Mouse (Mus musculus) right cerebral cortex, postnatal 14 days (tissue): ENCODE data around the gene Nedd9.
A peak's percentile ranks its signal among the peaks of the same experiment; 100 is the strongest.

Source experiments
- DNase-seq: peaks from one replicate; pipeline ENCODE4 v3.0.0; 2022

Gene Nedd9

DNA sequence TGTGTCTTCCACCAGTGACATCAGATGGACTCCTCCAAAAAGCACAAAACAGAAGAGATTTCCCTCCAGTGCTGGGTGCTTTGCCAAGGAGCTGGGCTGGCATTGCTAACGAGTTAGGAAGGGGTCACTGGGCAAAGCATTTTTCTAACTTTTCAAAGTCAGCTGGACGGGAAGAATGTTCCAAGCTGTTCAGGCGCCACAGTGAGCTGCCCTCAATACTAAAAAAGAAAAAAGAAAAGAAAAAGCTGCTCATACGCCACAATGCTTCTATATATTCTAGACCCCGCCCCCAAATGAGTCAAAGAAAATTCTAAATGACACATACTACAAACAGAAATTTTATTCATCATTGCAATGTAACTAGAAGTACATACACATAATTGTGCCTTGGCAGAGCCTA, 148.0 kb downstream of the Nedd9 start:
- DNase-seq: no peak

DNA sequence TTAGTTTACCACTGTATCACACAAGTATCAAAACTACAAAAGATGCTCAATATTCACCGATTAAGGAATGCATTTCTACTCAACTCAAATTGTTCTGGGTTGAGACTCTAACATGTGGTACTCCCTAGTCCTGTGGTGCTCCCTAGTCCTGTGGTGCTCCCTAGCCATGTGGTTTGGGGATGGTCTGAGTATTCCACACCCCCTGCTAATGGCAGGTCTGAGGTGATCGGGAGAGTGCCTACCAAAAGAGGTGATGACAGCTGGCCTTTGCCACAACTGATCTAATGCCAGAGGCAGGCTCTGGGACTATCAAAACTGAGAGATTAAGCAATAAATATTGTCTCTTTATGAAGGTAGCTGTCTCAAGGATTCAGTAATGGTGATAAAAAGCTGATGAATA, 149.8 kb downstream of the Nedd9 start:
- no peak for DNase-seq

DNA sequence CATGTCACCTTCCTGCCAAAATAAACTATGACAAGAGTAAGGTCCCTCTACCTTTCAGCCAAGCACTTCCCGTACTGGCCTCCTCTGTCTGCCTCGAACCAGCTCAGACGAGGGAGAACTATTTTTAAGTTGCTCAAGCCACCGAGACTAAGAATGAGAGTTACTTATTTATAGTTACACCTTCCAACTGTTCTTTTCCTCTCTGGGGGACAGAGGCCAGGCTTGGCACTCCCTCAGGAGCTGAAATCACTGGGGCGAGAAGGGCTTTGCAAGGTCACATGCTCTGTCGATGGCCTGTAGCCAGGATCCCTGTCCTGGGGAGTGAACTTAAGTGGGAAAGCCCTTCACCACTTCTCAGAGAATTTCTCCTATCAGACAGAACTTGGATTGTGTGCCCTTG, 150.9 kb downstream of the Nedd9 start:
- no peak for DNase-seq

DNA sequence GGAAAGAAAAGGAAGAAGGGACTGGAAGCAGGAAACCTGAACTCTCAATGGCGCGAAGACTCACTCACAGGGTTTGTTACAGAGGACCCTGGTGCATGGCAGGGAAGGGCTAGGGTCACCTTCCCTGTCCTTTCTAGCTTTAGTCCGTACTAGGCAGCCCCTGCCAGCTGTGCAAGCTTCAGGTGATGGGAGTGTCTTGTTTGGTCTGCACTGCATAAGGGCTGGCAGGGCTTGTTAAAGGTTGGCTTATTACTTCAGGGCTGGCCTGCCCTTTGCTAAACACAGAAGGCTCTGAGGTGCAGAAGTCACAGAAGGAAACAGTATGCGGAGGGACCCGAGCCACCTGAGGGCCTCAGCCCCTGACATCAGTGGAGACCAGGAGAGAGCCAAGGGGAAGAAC, 151.4 kb downstream of the Nedd9 start:
- no peak for DNase-seq

DNA sequence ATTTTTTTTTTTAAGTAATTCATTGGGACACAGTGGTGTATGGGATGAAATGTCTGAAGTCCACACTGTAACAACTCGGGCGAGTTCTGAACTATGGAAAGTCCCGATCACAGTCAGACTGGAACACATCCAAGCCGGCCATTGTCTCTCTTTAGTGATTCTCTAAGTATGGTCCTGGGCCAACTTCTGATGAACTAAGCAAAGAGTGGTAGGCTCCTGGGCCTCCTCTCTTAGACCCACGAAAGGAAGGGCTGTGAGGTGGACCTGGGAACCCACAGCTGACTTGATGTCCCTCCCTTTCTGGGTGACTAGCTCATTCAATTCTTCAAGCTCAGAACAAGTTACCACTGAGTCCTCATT, 152.5 kb downstream of the Nedd9 start:
- DNase-seq: no peak

DNA sequence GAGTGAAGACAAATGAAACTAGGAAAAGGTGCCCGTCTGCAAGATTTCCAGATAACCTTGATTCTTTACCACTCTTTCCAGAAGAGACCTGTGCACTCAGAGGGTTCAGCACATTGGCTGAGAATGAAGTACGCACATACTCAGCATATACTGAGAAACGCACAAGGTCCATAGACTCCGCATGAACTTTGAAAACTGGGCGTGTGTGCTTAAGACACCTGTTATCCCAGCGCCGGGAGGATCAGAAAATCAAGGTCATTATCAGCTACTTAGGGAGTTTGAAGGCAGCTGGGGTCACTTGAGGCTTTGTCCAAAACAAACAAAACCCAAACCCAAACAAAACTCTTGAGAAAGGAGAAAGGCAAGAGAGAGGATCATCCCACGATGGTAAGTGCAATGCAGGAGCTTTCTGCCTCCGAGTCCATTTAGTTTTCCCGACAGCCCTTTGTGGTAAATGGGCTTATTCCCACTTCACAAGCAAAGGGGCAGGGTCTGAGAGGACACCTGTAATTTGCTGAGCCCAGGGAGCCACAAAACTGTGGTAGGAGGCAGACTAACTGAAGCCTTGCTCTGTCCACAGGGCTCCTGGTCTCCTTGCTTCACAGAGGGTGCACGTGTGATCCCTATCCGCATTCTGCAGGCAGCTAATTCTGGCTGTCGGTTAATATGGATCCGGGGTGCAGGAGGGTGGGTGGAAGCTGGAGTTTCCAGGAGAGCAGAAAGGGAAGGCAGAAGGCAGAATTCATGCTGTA, 153.1 kb downstream of the Nedd9 start:
- DNase-seq: no peak

DNA sequence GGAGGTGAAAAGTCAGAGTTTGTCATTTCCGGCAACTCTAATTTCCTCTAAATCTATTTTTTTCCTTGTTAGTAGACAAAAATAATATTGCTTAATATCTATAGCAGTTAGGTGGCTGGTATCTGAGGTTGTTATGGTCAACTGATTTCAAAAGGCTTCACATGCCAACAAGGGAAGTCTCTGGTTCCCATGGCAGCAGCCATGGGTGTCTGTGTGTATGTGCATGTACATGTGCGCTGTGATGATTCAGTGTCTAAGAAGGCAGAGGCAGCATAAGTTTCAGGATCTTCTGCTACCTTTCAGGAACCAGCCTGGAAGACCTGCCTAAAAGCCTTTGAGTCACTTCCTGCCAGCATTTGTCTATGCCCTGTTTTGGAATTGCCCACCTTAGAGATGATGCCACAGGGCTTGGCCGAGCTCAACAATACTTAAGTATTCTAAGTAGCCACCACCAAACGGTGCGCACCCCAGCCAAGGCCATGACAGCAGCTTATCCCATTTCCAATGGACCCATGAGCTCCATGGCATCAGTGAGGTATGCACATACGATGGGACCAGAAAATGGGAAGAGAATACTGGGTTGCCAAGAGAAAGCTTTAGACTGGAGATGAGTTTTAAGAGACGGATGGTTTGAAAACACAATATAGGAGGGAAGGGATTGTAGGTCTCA, 155.4 kb downstream of the Nedd9 start:
- no peak for DNase-seq

DNA sequence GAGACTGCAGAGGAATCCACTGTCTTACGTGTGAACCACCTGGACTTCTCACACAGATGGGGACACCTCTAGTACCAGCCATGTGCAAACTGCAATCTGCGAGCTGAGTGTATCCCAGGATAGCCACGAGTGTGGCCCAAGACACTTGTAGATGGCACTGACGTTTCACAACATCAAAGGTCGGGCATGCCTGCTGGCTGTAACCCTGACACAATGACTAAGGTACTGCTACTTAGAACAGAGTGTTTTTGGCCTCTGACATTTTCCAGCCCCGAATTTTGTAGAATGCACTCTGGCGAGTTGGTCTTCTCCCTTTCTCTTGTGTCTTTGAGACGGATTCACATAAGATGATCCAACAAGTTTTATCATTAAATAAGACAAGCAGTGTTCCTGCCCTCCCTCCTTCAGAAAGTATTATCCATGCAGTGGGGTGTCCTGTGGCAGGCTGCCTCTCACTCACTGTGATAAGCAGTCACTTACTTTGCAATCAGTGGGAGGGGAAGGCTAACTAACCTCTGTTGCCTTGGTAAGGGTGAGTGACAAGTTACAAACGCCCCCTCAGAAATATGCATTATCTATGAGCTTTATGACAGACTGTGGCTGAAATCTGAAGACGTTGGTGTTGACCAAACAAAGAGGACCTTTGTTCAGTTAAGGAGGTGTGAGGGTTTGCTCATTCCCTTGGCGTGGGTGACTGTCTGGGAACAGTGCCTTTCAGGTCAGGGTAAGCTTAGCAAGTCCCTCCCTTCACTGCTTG, 156.4 kb downstream of the Nedd9 start:
- no peak for DNase-seq

DNA sequence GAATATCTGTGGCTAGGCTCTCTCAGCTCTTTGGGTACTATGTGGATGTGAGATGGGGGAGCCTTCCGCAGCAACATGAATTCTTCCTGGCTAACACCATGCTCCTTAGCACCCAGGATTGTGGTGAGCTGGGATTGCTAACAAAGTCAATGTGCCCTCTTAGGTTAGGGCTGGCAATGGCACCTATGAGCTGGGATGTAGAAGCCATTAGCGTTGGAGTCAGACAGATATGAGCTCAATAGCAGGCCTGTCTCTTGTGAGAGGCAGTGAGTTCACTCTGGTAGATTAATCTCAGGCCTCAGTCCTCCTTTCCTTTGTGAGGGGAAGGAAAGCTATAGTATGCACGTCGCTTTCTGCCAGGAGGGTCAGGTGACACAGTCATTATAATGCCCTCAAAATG, 157.1 kb downstream of the Nedd9 start:
- no peak for DNase-seq

DNA sequence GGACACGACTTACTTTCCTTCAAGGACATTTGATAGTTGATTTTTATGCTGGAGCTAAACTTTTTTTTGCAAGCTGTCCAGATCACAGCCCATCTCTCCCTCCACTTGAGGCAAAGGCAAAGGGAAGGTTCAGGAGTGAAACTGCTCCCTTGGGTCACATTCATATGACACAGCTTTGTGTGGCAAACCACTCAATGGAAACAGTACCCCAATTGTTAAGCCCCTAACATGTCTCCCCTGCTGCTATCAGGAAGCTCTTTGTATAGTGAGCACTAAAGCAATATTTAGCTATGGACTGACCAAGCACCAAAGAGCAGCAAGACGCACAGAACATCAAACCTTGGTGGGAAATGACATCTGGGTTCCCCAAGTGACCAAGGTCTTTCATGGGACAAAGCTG, 158.7 kb downstream of the Nedd9 start:
- no peak for DNase-seq

DNA sequence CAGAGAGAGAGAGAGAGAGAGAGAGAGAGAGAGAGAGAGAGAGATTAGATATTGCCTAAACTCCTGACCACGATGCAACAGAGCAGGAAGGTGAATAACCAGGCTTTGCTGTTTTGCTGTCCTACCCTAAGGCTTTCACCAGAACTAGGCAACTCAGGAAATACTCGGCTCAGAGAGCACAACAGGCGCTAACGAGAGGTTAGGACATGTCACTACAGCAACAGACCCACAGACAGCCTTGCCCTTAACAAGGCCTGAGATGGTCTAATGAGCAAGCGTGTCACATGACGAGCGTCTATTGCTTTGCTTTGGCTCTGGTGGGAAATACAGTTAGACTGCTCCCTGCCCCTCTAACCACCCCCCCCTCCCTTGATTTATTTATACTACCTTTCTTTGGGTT, 159.6 kb downstream of the Nedd9 start:
- no peak for DNase-seq

DNA sequence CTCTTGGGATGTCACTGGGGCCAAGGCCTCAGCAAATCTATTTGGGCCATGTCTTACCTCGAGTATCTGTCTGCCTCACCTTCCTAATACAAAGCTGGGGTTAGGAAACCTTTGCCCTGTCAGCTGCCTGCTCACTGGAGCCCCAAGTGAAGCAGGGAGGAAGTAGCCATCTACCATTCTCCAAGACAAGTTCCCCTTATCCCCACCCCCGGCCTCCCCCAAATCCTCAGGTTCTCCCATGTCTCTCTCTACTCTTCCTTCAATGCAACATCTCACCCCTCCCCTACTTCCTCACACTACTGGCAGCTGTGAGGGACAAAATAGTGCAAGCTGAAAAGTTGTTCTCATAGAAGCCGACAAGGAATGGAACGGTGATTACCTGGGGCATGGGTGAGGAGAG, 161.0 kb downstream of the Nedd9 start:
- no peak for DNase-seq

DNA sequence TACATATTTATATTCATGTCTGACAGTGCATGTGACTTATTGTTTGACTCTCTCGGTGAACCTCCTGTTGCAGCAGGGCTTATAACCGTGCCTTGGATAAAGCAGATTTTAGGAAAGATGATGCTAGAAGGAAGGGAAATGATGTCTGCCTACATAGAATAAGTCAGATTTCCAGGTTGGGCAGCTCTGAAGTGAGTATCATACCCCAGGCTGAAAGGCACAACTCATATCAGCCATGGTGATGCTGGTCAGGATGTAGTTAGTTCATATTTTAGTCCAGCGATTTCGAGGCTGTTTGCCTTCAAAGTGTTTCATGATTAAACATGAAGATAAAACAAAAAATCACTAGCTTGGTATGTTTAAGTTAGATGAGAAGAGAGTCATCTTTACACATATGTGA, 161.8 kb downstream of the Nedd9 start:
- DNase-seq: no peak

DNA sequence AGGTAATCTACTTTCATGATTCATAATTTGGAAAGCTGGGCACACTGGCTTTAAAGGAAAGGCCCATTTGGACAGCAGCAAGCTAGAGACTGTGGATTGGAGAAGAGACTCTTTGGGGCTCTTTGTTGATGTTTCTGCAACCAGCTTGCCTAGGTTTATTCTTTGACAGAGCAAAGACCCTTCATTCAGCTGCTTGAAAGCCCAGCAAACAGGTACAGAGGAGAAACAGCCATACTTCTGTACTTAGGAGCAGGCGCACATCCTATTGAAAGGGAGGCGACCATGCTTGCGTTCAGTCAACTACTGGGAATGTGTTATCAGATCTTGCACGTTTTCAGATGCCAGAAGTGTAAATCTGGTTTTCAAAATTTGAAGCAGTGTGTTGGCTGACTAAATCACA, 162.5 kb downstream of the Nedd9 start:
- DNase-seq: no peak

DNA sequence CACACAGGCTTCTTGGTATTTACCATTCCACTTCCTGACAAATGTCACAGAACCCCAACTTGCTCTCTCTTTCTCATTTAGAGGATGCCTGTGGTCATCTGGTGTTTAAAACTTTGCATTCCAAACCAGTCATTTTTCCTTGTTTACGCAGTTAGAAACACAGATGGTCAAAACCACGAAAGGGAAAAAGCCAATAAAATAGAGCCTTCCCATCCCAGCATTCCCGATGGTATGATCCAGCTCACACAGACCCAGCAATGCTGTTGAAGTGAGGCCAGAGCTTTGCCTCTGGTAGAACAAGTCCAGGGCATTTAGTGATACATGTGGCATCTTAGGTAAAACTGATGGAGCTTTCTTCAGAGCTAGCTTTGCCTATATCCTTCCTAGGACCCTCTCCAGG, 165.7 kb downstream of the Nedd9 start:
- DNase-seq: no peak

DNA sequence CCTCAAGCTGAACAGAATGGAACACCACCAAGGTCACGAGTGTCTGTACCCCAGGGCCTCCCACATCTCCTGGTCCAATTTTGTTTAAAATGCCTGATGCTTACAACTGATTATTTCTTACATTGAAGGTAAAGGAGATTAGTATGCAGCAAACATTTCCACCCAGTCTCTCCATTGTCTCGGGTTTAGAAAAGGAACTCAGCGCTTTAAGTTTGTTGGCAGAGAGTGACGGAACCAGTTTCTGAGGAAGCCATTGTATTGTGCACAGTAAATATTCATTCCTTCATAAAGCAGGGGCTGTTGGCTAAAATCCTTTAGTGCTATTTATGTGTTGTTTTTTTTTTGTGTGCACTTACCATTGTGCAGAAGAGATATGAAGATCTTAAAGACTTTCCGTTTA, 166.4 kb downstream of the Nedd9 start:
- DNase-seq: no peak

DNA sequence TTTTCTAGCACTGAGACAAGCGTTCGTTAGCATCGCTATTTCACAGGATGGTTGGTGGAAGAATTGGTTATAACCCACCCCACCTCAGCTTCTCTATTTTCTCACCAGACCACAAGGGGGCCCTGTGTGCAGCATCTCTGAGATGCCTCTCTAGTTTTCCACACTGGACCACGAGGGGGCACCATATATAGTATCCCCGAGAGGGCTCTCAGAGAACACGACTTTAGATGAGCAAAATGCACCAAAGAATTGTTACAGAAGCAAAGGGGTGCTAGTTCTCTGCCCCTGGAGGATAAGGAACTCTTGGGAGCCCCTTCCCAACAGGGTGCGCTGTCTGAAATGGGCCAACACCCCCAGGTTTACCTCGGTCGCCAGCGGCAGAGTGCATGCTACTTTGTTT, 184.4 kb downstream of the Nedd9 start:
- peak; percentile 88 for DNase-seq

DNA sequence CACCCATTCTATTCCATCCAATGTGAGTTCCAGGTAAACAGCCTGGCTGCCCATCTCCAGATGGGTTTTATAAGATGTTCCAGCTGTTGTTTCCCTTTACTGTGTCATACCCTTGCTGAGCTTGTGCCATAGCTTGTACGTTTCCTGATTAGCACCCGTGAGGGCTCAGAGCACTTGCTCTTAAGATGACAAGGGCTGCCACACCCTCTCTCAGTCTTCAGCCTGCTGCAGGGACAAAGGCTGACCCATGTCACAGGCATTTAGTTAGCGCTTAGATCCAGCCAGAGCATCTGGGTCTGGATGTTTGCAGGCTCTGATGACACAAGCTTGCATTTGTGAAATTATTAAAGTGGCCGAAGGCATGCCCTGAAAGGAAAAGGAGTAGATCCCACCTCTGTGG, 187.1 kb downstream of the Nedd9 start:
- DNase-seq: no peak

DNA sequence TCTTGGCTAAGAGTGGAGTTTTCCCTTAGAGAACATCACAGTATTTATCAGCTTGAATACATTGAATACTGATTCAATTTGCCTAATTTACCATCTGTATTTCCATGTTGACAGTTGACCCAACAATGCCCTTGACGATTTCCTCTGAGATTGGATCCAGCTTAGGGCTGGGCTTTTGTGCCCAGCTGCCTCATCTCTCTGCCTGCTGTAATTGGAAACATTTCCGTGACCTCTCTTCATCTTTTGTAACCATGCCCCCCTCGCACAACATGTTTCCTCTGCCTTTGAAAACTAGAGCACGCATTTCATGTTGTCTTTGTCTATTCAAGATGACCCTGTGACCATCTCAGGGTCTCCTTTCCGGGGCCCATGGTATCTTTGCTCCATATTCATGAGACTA, 188.2 kb downstream of the Nedd9 start:
- no peak for DNase-seq

DNA sequence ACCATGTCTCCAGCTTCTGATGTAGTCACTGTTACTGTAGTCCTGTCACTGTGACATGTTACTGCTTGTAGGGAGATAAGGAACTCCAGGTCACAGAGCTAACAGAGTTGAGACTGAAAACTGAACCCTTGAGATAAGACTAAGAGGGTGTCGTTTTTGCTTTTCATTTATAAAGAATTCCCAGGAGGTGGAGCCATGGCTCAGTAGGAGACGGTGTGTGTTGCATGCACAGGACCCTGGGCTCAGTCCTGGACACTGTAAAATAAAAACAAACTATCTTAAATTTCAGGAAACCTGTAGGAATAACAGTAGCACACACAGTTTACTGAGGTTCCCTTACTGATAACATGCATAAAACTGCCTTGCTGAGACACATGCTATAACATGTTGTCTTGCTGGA, 188.6 kb downstream of the Nedd9 start:
- DNase-seq: no peak

DNA sequence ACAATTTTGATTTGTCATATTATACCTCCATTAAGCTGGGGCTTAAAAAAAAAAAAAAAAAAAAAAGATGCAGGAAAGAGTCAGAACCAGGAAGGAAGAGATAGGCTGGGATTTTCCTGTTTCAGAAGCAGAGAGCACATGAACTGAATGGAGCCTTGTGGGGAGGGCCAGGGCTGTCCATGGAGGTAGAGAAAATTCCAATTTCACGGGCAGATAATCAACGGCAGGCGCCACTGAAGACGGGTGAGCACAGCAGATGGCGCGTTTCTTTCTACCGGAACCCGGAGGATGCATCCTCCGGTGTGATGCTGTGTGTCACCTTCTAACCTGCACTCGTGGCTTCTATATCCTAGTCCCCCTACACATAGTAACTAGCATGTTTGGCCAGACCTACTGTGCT, 190.8 kb downstream of the Nedd9 start:
- no peak for DNase-seq

DNA sequence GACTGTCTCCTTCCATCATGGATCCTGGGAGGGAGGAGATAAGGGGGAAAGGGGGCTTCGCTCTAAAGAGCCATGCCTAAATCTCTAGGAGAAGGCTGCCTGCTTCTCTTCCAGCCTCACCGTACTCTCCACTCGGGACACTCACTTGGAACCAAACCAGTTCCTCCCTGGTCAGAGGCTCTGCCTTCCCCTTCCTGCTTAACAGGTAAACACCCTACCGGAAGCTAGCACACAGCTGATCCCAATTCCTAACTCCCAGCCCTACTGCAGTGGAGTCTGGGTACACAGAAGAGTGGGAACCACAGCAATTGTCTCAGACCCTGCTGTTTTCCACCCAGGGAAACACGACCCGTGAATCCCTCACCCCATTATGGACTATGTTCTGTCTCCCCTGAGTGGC, 191.3 kb downstream of the Nedd9 start:
- no peak for DNase-seq

DNA sequence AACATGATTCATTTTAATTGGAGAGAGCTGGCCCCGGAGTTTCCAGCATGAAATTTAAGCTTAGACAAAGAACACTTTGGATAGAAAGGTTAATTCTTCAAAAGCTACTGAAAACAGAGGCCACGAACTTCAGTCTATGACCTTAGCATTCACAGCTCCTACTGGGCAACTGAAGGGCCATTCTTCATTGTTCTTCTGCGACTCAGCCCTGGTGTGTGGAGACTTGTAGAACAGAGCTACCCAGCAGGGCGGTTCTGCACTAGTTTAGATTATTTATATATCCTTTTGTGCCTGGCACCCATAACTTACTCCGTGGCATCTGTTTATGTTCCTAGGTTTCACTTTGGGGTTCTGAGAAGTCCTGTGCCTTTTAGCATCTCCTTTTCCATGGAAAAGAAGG, 193.6 kb downstream of the Nedd9 start:
- DNase-seq: no peak

DNA sequence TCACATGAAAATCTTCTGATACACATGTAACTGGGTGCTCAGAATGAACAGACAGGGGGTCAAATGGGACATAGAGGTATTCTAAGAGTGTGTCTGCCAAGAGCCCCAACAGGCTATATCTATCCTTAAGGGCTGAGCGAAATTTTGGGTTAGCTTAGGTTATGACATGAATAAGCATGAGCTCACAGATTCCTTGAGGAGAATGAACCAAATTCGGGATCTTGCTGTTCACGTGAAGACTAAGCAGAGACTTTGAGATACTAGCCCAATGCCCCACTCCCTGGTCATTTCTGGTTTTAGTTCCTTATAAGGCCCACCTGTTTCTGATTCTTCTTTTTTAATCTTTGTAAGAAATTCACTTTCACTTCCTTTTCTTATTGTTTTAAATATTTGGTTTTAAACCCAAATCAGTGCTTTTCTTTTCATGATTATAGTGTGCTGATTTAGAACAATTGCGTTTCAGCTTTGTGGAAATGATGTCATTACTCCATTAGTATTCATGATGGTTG, 195.6 kb downstream of the Nedd9 start:
- no peak for DNase-seq
